ENCODE assay signal across 19 mouse cellular contexts in genomic region chr19:38032993-38033734, GRCm38 (mm10). TPM values are rescaled to one million over a fixed set of nuclear protein-coding genes. Genes with fewer than 3 reads are reported as not detected.
DNase-seq lines count a peak whose midpoint lies in the region; ATAC-seq and TF ChIP-seq lines count a peak whose summit lies in the region.
"Had no signal": no experiment of that assay in that cellular context is flagged by ENCODE, and none has a peak within 500 bp of the region (broad histone marks: within the 10 kb centered on the region; RNA-seq: fewer than 3 reads in every experiment).

No protein-coding gene starts in this region.

- peak; percentile 92 for DNase-seq in Muller cell, postnatal 12 days (ENCODE audit: inconsistent ontology term)
- DNase-seq in spleen, postnatal 10 days (ENCODE audit: low spot score in 2 of 2), result no peak
- DNase-seq in layer of hippocampus, adult 11-12 months (ENCODE audit: low spot score), result no peak
- no peak for DNase-seq in urinary bladder, postnatal 4 days (ENCODE audit: low spot score in 2 of 2)
- DNase-seq: cerebellum, adult 9-10 months; gastrocnemius, postnatal 25 days; kidney, adult 2 months; thymus, postnatal 36 days had no signal

- H3K9me3 ChIP-seq in megakaryocyte, embryonic 14.5 days, result no peaks in the 10 kb centered on the region
- H3K9me3 ChIP-seq: embryonic facial prominence, embryonic 13.5 days; limb, embryonic 10.5 days; lung, embryonic 15.5 days had no signal

- H3K4me2 ChIP-seq in myocyte (ENCODE audit: low read depth), result peak overlapping the region; percentile 60
- H3K4me2 ChIP-seq: embryonic facial prominence, embryonic 13.5 days; liver, embryonic 11.5 days; lung, embryonic 15.5 days had no signal

- H3K79me2 ChIP-seq in myocyte (ENCODE audit: control insufficient read depth, insufficient read depth), result peaks cover 76% of the 10 kb centered on the region

- no peaks in the 10 kb centered on the region for H3K36me3 ChIP-seq in megakaryocyte, embryonic 14.5 days (replicated peaks; ENCODE audit: low read length)
- H3K36me3 ChIP-seq in myocyte (ENCODE audit: control insufficient read depth, insufficient read depth), result no peaks in the 10 kb centered on the region
- H3K36me3 ChIP-seq: embryonic facial prominence, embryonic 13.5 days; limb, embryonic 10.5 days; lung, embryonic 15.5 days had no signal

- peak overlapping the region; percentile 54 for H3K4me3 ChIP-seq in megakaryocyte, embryonic 14.5 days (replicated peaks)
- H3K4me3 ChIP-seq in myocyte, result no peak overlapping the region
- H3K4me3 ChIP-seq: embryonic facial prominence, embryonic 13.5 days; layer of hippocampus, adult 2 months; limb, embryonic 10.5 days; lung, embryonic 15.5 days had no signal

- no peak overlapping the region for H3ac ChIP-seq in myocyte (ENCODE audit: control insufficient read depth, insufficient read length)

- peaks cover 52% of the 10 kb centered on the region for H3K27me3 ChIP-seq in megakaryocyte, embryonic 14.5 days (replicated peaks)
- H3K27me3 ChIP-seq in myocyte (ENCODE audit: control insufficient read depth, insufficient read depth, insufficient read length), result no peaks in the 10 kb centered on the region
- H3K27me3 ChIP-seq: embryonic facial prominence, embryonic 13.5 days; lung, embryonic 15.5 days; Patski had no signal

- H3K4me1 ChIP-seq in megakaryocyte, embryonic 14.5 days, result peaks cover 13% of the 10 kb centered on the region

- no peak for ATAC-seq in megakaryocyte, adult 5-6 weeks (ENCODE audit: poor library complexity, severe bottlenecking)
- ATAC-seq: midbrain, embryonic 16.5 days; Patski had no signal

- TF ChIP-seq POLR2A in myocyte (IDR thresholded peaks at IDR 0.05; ENCODE audit: insufficient read length, low read depth), result no peak

TF ChIP-seq in myocyte, 11 proteins besides CTCF, POLR2A, EP300 and RAD21:
- no peak for TF ChIP-seq MYOD1 (IDR thresholded peaks at IDR 0.05; ENCODE audit: control insufficient read depth in 1 of 3, insufficient read length in 2 of 3, low read depth in 2 of 3)
- TF ChIP-seq E2F4 (IDR thresholded peaks at IDR 0.05; ENCODE audit: insufficient read depth), result no peak
- TF ChIP-seq TCF12 (IDR thresholded peaks at IDR 0.05; ENCODE audit: insufficient read depth, poor library complexity, severe bottlenecking), result no peak
- no peak for TF ChIP-seq USF1 (IDR thresholded peaks at IDR 0.05; ENCODE audit: low read depth)
- TF ChIP-seq REST (IDR thresholded peaks at IDR 0.05; ENCODE audit: insufficient read depth, insufficient read length), result no peak
- no peak for TF ChIP-seq SRF (IDR thresholded peaks at IDR 0.05; ENCODE audit: control insufficient read depth, insufficient read length, low read depth)
- TF ChIP-seq MYOG (IDR thresholded peaks at IDR 0.05; ENCODE audit: control insufficient read depth in 1 of 3, insufficient read depth in 1 of 3, insufficient read length in 2 of 3, low read depth in 2 of 3), result no peak
- TF ChIP-seq CEBPB (IDR thresholded peaks at IDR 0.05; ENCODE audit: insufficient read depth, poor library complexity, severe bottlenecking), result no peak
- no peak for TF ChIP-seq TCF3 (IDR thresholded peaks at IDR 0.05; ENCODE audit: insufficient read length, low read depth)
- TF ChIP-seq POLR2AphosphoS2 (IDR thresholded peaks at IDR 0.05; ENCODE audit: insufficient read length, low read depth), result no peak
- TF ChIP-seq MAX (IDR thresholded peaks at IDR 0.05; ENCODE audit: low read depth), result no peak

RNA-seq across cellular contexts. Expression of gene Myof, which starts 10.2 kb away (rescaled TPM):
- polyA plus RNA-seq in megakaryocyte, embryonic 14.5 days (2012; ENCODE audit: insufficient read depth, low replicate concordance), result 6.2 TPM in 1 of 2 replicates, not detected in the other
- 11.1 and 12.2 TPM in 2 replicates for total RNA-seq in megakaryocyte, adult 5-6 weeks (2015)
- 6.0 and 9.0 TPM in 2 replicates for total RNA-seq in megakaryocyte, adult 5-6 weeks (2017)
- polyA plus RNA-seq in myocyte (2012; fragmentation: generic; extraction: Trizol), result 76.9 TPM

RNA-seq across cellular contexts. Expression of gene Cep55, which starts 21.6 kb away (rescaled TPM):
- 3.4 TPM in 1 of 2 replicates, not detected in the other for polyA plus RNA-seq in megakaryocyte, embryonic 14.5 days (2012; ENCODE audit: insufficient read depth, low replicate concordance)
- total RNA-seq in megakaryocyte, adult 5-6 weeks (2015), result 50.9 and 59.7 TPM in 2 replicates
- total RNA-seq in megakaryocyte, adult 5-6 weeks (2017), result 68.9 and 80.2 TPM in 2 replicates
- 5.1 TPM for polyA plus RNA-seq in myocyte (2012; fragmentation: generic; extraction: Trizol)
- total RNA-seq: left cerebral cortex, adult 18-20 months had no signal

Comparison
In these comparisons a context has a peak if more than half of its experiments do, and no peak if none do; other contexts are left out.
1. RNA of gene Myof, which starts 10.2 kb away (polyA plus RNA-seq): 76.9 TPM in myocyte (single experiment); 6.2 TPM in megakaryocyte, embryonic 14.5 days; every median in the first group is over 10 times any median in the second.